In genomic region chr9:95675064-95675699, GRCm38 (mm10) we compare ENCODE assay signal across 8 mouse cellular contexts. TPM values are rescaled to one million over a fixed set of nuclear protein-coding genes. Genes with fewer than 3 reads are reported as not detected.
DNase-seq lines count a peak whose midpoint lies in the region; ATAC-seq lines count a peak whose summit lies in the region.

No protein-coding gene starts in this region.

- peak overlapping the region; percentile 41 for H3K4me3 ChIP-seq in brown adipose tissue, adult 24 weeks (ENCODE audit: insufficient read depth, low read depth, low read length)

- DNase-seq in left cerebral cortex, adult 18-20 months (ENCODE audit: low spot score in 2 of 2): peak; percentile 10 to 16
- DNase-seq in left cerebral cortex, adult 8-10 months (ENCODE audit: low spot score in 2 of 2): no peak
- peak; percentile 58 to 72 for DNase-seq in gastrocnemius, adult 8-10 months (ENCODE audit: low spot score in 2 of 2)
- peak; percentile 81 to 90 for DNase-seq in kidney, postnatal 25 days
- DNase-seq in ovary, postnatal 10 days (ENCODE audit: low spot score): peak; percentile 21
- DNase-seq in thymus, adult 18-20 months: no peak

- H3K4me1 ChIP-seq in brown adipose tissue, adult 24 weeks (ENCODE audit: control insufficient read depth, insufficient read depth, insufficient read length, low read length): no peaks in the 10 kb centered on the region; the same call in 1 of the 2 replicates

- H3K27ac ChIP-seq in brown adipose tissue, adult 24 weeks (replicated peaks; ENCODE audit: low read depth, low read length): 0 out of 2 replicates have a peak overlapping the region, but pooled peaks have one; percentile 19

- ATAC-seq in inflammation-experienced regulatory T-cells, adult 6 months: no peak

RNA-seq across cellular contexts. Expression of gene Pcolce2, which starts 37.8 kb away (rescaled TPM):
- 1 to 10 TPM; 2.1 to 3.5 TPM for total RNA-seq in left cerebral cortex, adult 18-20 months (2021)
- 1 to 10 TPM; 3.2 to 7.3 (median 5.4) TPM for total RNA-seq in left cerebral cortex, adult 8-10 months (2022)
- 4.9 and 12.2 TPM in 2 replicates for polyA plus RNA-seq in brown adipose tissue, adult 24 weeks (2012; ENCODE audit: insufficient read depth, insufficient read length, missing spikeins)
- total RNA-seq in gastrocnemius, adult 8-10 months (2022): 1 to 10 TPM; 2.9 to 6.4 (median 5.8) TPM
- under 1 TPM in 2 of 3 experiments, not detected in 1; 0.16 to 0.19 TPM for polyA plus RNA-seq in inflammation-experienced regulatory T-cells, adult 6 months (2017; shearing (Covaris generic))

Comparison
In these comparisons a context has a peak if more than half of its experiments do, and no peak if none do; other contexts are left out.
1. DNase-seq: peak in left cerebral cortex, adult 18-20 months (2 of 2), gastrocnemius, adult 8-10 months (2 of 2), kidney, postnatal 25 days (2 of 2) and ovary, postnatal 10 days (single experiment); none in left cerebral cortex, adult 8-10 months (0 of 2) and thymus, adult 18-20 months (0 of 2).